Mouse (Mus musculus) liver, postnatal 0 days (tissue): ENCODE results near the gene Ptpn23.

ENCODE experiments used
- CTCF ChIP-seq: sonication (generic); IDR thresholded peaks from 2 replicates; pipeline ENCODE4 v1.5.1; 2016; ENCODE audit warnings: antibody characterized with exemption, low read depth
- EP300 ChIP-seq: IDR thresholded peaks from 2 replicates; pipeline ENCODE4 v1.6.1; 2016; ENCODE audit warnings: antibody characterized with exemption, low read depth, mild to moderate bottlenecking

DNA sequence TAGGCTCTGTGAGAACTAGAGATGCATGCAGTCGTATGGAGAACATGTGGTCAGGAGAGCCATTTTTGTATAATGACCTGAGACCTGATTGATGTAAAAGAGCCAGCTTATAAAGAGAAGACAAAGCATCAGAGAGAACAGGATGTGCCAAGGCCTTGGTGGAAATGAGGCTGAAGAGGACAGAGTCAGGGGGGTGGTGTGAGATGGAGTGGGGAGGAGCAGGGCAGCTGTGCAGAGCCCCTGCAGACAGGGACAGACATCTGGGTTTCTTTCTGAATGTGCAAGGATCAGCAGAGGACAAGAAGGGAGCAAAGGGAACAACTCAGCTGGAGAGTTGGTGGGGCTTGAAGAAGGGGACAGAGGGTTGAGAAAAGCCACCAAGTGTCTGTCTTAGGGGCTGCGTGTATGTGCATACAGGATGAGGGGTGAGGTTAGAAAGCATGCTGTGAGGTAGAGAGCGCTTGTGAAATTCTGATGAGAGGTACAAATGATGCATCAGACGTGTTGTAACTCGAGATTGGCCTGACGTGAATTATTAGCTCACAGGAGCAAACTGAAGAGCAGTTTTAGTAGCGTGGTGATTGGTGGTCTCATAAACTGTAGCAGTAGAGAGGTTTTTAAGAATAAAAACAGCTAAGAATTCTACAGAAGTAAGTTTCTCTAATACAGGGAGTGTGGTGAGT, 62.8 kb downstream of the Ptpn23 start:
- no peak for TF ChIP-seq CTCF
- TF ChIP-seq EP300: no peak
